Mouse (Mus musculus) ES-Bruce4 (cell line): ENCODE results near the gene Gm49027.

Experiments used
- CTCF ChIP-seq: IDR thresholded peaks from one replicate; pipeline ENCODE4 v1.8.1; 2011; ENCODE audit warnings: low read depth, low read length
- POLR2A ChIP-seq: IDR thresholded peaks from one replicate; pipeline ENCODE4 v1.8.1; 2011; ENCODE audit warnings: low read length; ENCODE audit not compliant: insufficient read depth

DNA sequence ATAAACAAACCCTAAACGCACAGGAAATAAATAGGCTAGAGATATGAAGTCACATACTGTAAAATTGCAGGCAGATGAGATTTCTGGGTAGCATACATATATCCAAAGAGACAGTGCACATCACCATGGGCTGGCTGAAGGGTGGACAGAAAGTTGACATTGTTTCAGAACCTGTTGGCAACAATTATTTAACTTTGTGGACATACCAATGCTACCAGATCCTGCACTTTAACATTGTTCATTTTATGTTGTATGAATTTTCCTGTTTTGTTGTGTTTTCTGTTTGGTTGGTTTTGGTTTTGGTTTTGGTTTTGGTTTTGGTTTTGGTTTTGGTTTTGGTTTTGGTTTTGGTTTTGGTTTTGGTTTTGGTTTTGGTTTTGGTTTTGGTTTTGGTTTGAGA, 60.6 kb downstream of the Gm49027 start:
- TF ChIP-seq POLR2A (no peak), CTCF (no peak)
